Mouse (Mus musculus) adrenal gland, adult 10 weeks (tissue): Measurements from ENCODE around the gene Uqcrc1. TPM values are rescaled to one million over a fixed set of nuclear protein-coding genes. Genes with fewer than 3 reads are reported as not detected.

Source experiments
- polyA plus RNA-seq: library from polyadenylated mRNA; stranded (reverse); fragments of 350-450 nt; fragmentation: Illumina TruSeq; extraction: RNeasy Lipid Tissue Mini Kit (QIAGEN cat#74804); gene quantifications from one replicate; pipeline ENCODE4 v1.2.3, GENCODE M21; 2014; ENCODE audit warnings: low read depth, low replicate concordance

The Uqcrc1 gene
- polyA plus RNA-seq = 50.7 TPM

DNA sequence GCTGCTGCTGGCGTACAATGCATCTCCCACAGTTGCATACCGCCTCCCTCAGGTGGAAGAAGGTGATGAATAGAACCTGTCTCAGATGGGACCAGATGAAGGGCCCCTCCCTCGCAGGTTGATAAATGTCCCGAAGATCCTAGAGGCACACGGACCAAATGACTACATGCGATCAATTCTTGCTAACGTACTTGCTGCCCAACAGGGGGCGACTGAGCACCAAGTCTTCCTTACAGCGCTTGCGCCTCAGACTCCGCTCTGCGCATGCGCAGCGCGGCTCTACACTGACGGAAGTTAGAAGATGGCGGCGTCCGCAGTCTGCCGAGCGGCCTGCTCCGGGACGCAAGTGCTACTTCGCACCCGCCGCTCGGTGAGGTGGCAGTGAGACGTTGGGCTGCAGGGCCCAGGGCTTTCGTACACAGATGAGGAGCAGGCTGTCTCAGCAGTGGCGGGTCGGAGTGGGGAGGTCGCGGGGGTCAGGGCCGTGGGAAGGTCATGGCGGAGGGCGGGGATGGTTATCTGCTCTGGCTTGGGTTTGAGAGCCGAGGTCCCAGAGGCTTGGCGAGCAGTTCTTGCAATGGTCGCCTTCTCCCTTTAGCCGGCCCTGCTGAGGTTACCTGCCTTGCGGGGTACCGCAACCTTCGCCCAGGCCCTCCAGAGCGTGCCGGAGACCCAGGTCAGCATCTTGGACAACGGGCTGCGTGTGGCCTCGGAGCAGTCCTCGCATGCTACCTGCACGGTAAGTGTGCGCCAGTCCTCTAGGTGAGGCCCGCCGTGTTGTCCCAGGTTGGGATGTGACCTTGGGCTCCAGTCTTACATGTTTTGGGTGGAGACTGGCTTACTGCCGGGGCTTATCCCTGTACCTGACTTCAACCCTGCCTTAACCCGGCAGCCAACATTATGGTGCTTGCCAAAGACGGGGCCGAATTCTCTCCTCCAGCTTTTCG, at the start of gene Uqcrc1:
Uqcrc1 (plus strand) TSS at position 216 of the 947 bp plus-strand sequence.

DNA sequence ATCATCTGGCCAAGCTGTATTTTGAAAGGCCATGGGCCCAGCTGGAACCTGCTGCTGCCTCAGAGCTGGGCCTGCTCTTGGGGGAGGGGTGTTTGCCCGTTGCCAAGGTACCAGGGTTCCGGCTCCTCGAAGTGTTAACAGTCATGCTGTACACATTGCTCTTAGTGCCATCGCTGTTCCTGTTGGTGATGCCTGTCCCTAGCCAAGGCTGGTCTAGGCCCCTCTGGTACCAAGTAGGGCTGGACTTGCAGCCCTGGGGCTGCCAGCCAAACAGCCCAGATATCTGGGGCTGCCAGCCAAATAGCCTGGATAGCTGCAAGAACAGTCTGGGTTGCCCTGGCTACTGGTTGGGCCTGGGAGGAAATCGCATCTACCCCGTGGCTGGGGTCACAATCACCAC, 21.9 kb upstream of the Uqcrc1 start, which contains the start of gene Tmem89:
Tmem89 (plus strand) TSS at position 129 of the 400 bp plus-strand sequence.

DNA sequence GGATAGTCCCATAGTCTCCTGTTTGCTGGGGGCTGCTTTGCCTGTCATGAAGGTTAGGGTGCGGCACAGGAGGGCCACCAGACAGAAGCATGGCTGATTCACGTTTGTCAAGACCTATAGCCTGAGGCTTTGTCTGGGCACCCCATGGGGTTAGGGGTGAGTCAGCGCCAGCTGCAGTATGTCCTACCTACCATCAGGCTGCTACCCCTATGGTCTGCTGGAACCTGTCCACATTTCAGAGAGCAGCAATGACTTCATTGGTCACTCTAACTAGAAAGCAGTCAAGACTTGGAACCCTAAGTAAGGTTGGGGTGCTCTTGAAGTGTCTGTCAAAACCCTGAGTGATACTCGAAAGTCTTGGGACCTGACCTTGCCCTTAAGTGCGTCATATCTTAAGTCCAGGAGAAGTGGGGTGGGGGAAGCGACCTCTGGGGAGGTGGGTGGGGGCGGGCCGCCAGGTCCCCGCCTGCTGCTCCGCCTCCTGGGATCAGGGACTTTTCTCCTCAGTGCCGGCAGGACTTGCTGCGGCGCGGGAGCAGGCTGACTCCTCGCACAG, 16.7 kb downstream of the Uqcrc1 start, which contains the start of gene Col7a1:
Col7a1 (plus strand) TSS at position 506 of the 556 bp plus-strand sequence.

DNA sequence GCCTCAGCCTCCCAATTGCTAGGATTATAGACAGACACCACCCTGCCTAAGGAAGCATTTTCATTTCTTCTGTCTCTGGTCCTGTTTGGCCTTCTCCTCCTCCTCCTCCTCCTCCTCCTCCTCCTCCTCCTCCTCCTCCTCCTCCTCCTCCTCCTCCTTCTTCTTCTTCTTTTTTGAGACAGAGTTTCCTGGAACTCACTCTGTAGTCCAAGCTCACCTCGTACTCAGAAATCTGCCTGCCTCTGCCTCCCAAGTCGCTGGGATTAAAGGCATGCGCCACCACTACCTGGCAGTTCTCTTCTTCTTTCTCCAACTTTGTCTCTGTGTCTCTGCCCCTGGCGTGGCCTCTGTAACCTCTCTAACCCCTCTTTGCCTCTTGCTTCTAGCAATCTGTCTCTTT, 49.3 kb downstream of the Uqcrc1 start, which contains the start of gene Ucn2:
Ucn2 (plus strand) TSS at position 301 of the 400 bp plus-strand sequence.

DNA sequence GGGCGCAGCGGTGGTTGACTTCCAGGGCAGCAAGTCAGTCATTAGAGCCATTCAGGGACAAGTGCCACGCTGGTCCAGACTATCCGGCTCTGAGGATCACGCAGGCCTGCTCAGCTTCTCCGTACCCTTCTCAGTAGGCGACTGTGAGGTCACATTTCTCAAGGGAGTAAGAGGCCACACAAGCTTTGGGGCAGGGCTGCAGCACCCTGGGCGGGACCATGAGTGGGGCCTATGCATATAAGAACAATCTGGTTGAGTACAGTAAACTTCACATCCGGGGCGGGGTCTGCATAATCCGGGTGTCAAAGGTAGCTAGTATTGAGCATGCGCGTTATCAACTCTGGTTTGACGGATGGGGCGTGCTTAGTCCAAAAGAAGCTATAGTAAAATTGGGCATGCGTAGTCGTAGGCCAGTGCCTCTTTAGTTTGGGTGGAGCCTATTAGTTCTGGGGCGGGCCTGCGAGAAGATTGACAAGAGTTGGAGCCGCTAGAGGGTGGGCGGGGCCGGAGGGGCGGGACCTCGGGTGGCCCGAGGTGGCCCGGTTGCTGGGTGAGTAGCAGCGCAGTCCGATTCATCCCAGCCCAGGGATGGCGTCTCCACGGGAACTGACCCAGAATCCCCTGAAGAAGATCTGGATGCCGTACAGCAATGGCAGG, 55.1 kb downstream of the Uqcrc1 start, which contains the start of gene Pfkfb4:
Pfkfb4 (plus strand) TSS at position 351 of the 657 bp plus-strand sequence.

Other genes starting within 250 kb of the Uqcrc1 start
- gene Prkar2a, start 247.3 kb upstream of the Uqcrc1 start, polyA plus RNA-seq = 111 TPM
- gene Ip6k2, start 152.8 kb upstream of the Uqcrc1 start, polyA plus RNA-seq = 183 TPM
- gene Nckipsd, start 128.3 kb upstream of the Uqcrc1 start, polyA plus RNA-seq = 0.47 TPM
- 0.17 TPM for gene Celsr3, start 110.3 kb upstream of the Uqcrc1 start, polyA plus RNA-seq
- gene Slc26a6, start 83.3 kb upstream of the Uqcrc1 start, polyA plus RNA-seq = not detected
- not detected for gene Tmem89, start 22.0 kb upstream of the Uqcrc1 start, polyA plus RNA-seq
- gene Col7a1, start 17.0 kb downstream of the Uqcrc1 start, polyA plus RNA-seq = 0.70 TPM
- gene Ucn2, start 49.4 kb downstream of the Uqcrc1 start, polyA plus RNA-seq = 0.52 TPM
- gene Pfkfb4, start 55.1 kb downstream of the Uqcrc1 start, polyA plus RNA-seq = 1.0 TPM
- gene Shisa5, start 101.9 kb downstream of the Uqcrc1 start, polyA plus RNA-seq = 32.3 TPM
- gene Trex1, start 123.1 kb downstream of the Uqcrc1 start, polyA plus RNA-seq = not detected
- 12.2 TPM for gene Atrip, start 137.5 kb downstream of the Uqcrc1 start, polyA plus RNA-seq
- gene Ccdc51, start 145.9 kb downstream of the Uqcrc1 start, polyA plus RNA-seq = 1.5 TPM
- gene Tma7, start 146.0 kb downstream of the Uqcrc1 start, polyA plus RNA-seq = 717 TPM
- 5.8 TPM for gene Plxnb1, start 158.8 kb downstream of the Uqcrc1 start, polyA plus RNA-seq
- not detected for gene Fbxw21, start 225.4 kb downstream of the Uqcrc1 start, polyA plus RNA-seq